Mouse (Mus musculus) limb, embryonic 13.5 days (tissue): ENCODE measurements around the gene Pdzd7. TPM values are rescaled to one million over a fixed set of nuclear protein-coding genes. Genes with fewer than 3 reads are reported as not detected.

Experiments used
- ATAC-seq: fragments of 200-750 bp; cut with Nextera tagmentation; 2 replicates; pipeline ENCODE4 v1.8.0; 2017; ENCODE audit warnings: low read depth, moderate number of reproducible peaks, moderate TSS enrichment; ENCODE audit not compliant: low FRiP score
- H3K27ac ChIP-seq: fragments of 300-500 bp; sonication (generic); 2 replicates; pipeline ENCODE4 v1.5.1; 2015; ENCODE audit warnings: inconsistent platforms, mild to moderate bottlenecking, moderate library complexity
- H3K27me3 ChIP-seq: fragments of 300-500 bp; sonication (generic); 2 replicates; pipeline ENCODE4 v1.6.1; 2015; ENCODE audit warnings: mild to moderate bottlenecking, inconsistent platforms
- H3K36me3 ChIP-seq: fragments of 300-500 bp; sonication (generic); 2 replicates; pipeline ENCODE4 v1.6.1; 2015; ENCODE audit warnings: inconsistent platforms, mild to moderate bottlenecking, moderate library complexity
- H3K4me1 ChIP-seq: fragments of 300-500 bp; sonication (generic); 2 replicates; pipeline ENCODE4 v1.6.1; 2015; ENCODE audit warnings: inconsistent platforms
- H3K4me2 ChIP-seq: fragments of 300-500 bp; sonication (generic); replicated peaks from 2 replicates; pipeline ENCODE4 v1.6.1; 2015; ENCODE audit warnings: inconsistent platforms, mild to moderate bottlenecking, moderate library complexity
- H3K4me3 ChIP-seq: fragments of 300-500 bp; sonication (generic); 2 replicates; pipeline ENCODE4 v1.5.1; 2015; ENCODE audit warnings: moderate library complexity, mild to moderate bottlenecking, inconsistent platforms
- H3K9ac ChIP-seq: fragments of 300-500 bp; sonication (generic); 2 replicates; pipeline ENCODE4 v1.6.1; 2015; ENCODE audit warnings: mild to moderate bottlenecking, inconsistent platforms
- H3K9me3 ChIP-seq: fragments of 300-500 bp; sonication (generic); 2 replicates; pipeline ENCODE4 v1.6.1; 2016; ENCODE audit warnings: inconsistent platforms
- WGBS: fragments of 180-500 bp; shearing (Covaris S2); methylation state at CpG from one replicate; pipeline ENCODE4 v1.1.7; 2015; 5-methylcytosine and 5-hydroxymethylcytosine counted together
- polyA plus RNA-seq: library from polyadenylated mRNA; unstranded; fragments of >200 nt; fragmentation: Nextera tagmentation; extraction: Ambion mirVana; gene quantifications from 2 replicates; pipeline ENCODE4 v1.2.1, GENCODE M21; 2015

The Pdzd7 gene
- polyA plus RNA-seq, 1 experiment from 2014 or later, result 0.56 TPM

- Histone ChIP-seq H3K36me3 (no peaks in the 10 kb centered on the region), H3K27me3 (peaks cover 63% of the 10 kb centered on the region), H3K9ac (peak overlapping the region; percentile 82), H3K4me3 (peak overlapping the region; percentile 64), H3K4me2 (peak overlapping the region; percentile 96), H3K27ac (peak overlapping the region; percentile 93), H3K4me1 (peaks cover 58% of the 10 kb centered on the region), H3K9me3 (no peaks in the 10 kb centered on the region)
- WGBS, result under 1% methylated on average over 32 of the region's 32 CpGs
- peak; percentile 25 for ATAC-seq
These were observed 30.0 kb upstream of the Pdzd7 start for GRCm38 (mm10) chr19:45075323-45076035.

GRCm38 (mm10) chr19:45074580-45075322 is 29.2 kb upstream of the Pdzd7 start, which contains the start of gene Kazald1:
Kazald1 (plus strand) TSS chr19:45075241.
- peaks cover 50% of the 10 kb centered on the region for H3K4me1 ChIP-seq
- ATAC-seq, result peak; percentile 86
- H3K9me3 ChIP-seq, result no peaks in the 10 kb centered on the region
- H3K27ac ChIP-seq, result peak within 1 kb of the TSS; percentile 93
- under 1% methylated on average over 45 of the region's 45 CpGs for WGBS
- peak within 1 kb of the TSS; percentile 96 for H3K4me2 ChIP-seq
- no peaks in the 10 kb centered on the region for H3K36me3 ChIP-seq
- H3K9ac ChIP-seq, result peak within 1 kb of the TSS; percentile 82
- H3K27me3 ChIP-seq, result peaks cover 58% of the 10 kb centered on the region
- H3K4me3 ChIP-seq, result peak within 1 kb of the TSS; percentile 64

GRCm38 (mm10) chr19:45073871-45074542 is 28.5 kb upstream of the Pdzd7 start:
- no peaks in the 10 kb centered on the region for H3K36me3 ChIP-seq
- H3K27me3 ChIP-seq, result peaks cover 58% of the 10 kb centered on the region
- H3K9ac ChIP-seq, result peak overlapping the region; percentile 82
- peak overlapping the region; percentile 96 for H3K4me2 ChIP-seq
- ATAC-seq, result no peak
- no peaks in the 10 kb centered on the region for H3K9me3 ChIP-seq
- H3K27ac ChIP-seq, result peak overlapping the region; percentile 93
- peak overlapping the region; percentile 64 for H3K4me3 ChIP-seq
- H3K4me1 ChIP-seq, result peaks cover 43% of the 10 kb centered on the region
- 9% methylated on average over 20 of the region's 20 CpGs for WGBS

- Histone ChIP-seq H3K36me3 (no peaks in the 10 kb centered on the region), H3K27ac (no peak overlapping the region), H3K4me3 (no peak overlapping the region), H3K9ac (no peak overlapping the region), H3K4me1 (no peaks in the 10 kb centered on the region), H3K4me2 (no peak overlapping the region), H3K9me3 (no peaks in the 10 kb centered on the region), H3K27me3 (peaks cover 81% of the 10 kb centered on the region)
- no peak for ATAC-seq
- WGBS, result 78% methylated on average over 7 of the region's 7 CpGs
These were observed 22.4 kb upstream of the Pdzd7 start for GRCm38 (mm10) chr19:45067758-45068510.

GRCm38 (mm10) chr19:45067170-45067569 is 21.7 kb upstream of the Pdzd7 start:
- Histone ChIP-seq H3K4me3 (no peak overlapping the region), H3K9ac (no peak overlapping the region), H3K27ac (no peak overlapping the region), H3K27me3 (peaks cover 81% of the 10 kb centered on the region), H3K9me3 (no peaks in the 10 kb centered on the region), H3K4me1 (no peaks in the 10 kb centered on the region), H3K4me2 (no peak overlapping the region), H3K36me3 (no peaks in the 10 kb centered on the region)
- WGBS, result 22% methylated on average over 17 of the region's 17 CpGs
- ATAC-seq, result no peak

- no peaks in the 10 kb centered on the region for H3K36me3 ChIP-seq
- no peaks in the 10 kb centered on the region for H3K9me3 ChIP-seq
- no peak overlapping the region for H3K27ac ChIP-seq
- H3K4me1 ChIP-seq, result no peaks in the 10 kb centered on the region
- 1% methylated on average over 21 of the region's 21 CpGs for WGBS
- H3K9ac ChIP-seq, result peak overlapping the region; percentile 45
- no peak overlapping the region for H3K4me2 ChIP-seq
- H3K4me3 ChIP-seq, result no peak overlapping the region
- ATAC-seq, result no peak
- H3K27me3 ChIP-seq, result peaks cover 64% of the 10 kb centered on the region
These were observed 19.7 kb upstream of the Pdzd7 start for GRCm38 (mm10) chr19:45065226-45065625.

GRCm38 (mm10) chr19:45063565-45064292 is 18.2 kb upstream of the Pdzd7 start:
- H3K9ac ChIP-seq, result no peak overlapping the region
- H3K36me3 ChIP-seq, result no peaks in the 10 kb centered on the region
- ATAC-seq, result peak; percentile 36; the same call in 1 of the 2 replicates
- no peaks in the 10 kb centered on the region for H3K9me3 ChIP-seq
- peak overlapping the region; percentile 23; the same call in 1 of the 2 replicates for H3K4me2 ChIP-seq
- H3K27ac ChIP-seq, result no peak overlapping the region
- 42% methylated on average over 20 of the region's 20 CpGs for WGBS
- peaks cover 55% of the 10 kb centered on the region for H3K27me3 ChIP-seq
- H3K4me3 ChIP-seq, result no peak overlapping the region
- H3K4me1 ChIP-seq, result peaks cover 6% of the 10 kb centered on the region

GRCm38 (mm10) chr19:45058841-45059240 is 13.3 kb upstream of the Pdzd7 start:
- Histone ChIP-seq H3K27ac (peak overlapping the region; percentile 98), H3K4me1 (peaks cover 27% of the 10 kb centered on the region), H3K36me3 (peaks cover 16% of the 10 kb centered on the region), H3K9ac (peak overlapping the region; percentile 89), H3K4me3 (peak overlapping the region; percentile 64), H3K9me3 (no peaks in the 10 kb centered on the region), H3K27me3 (peaks cover 6% of the 10 kb centered on the region), H3K4me2 (peak overlapping the region; percentile 83)
- ATAC-seq, result no peak
- under 1% methylated on average over 14 of the region's 14 CpGs for WGBS

- WGBS, result under 1% methylated on average over 34 of the region's 34 CpGs
- Histone ChIP-seq H3K4me3 (peak overlapping the region; percentile 64), H3K4me2 (peak overlapping the region; percentile 83), H3K36me3 (peaks cover 20% of the 10 kb centered on the region), H3K27ac (peak overlapping the region; percentile 98), H3K9me3 (no peaks in the 10 kb centered on the region), H3K27me3 (peaks cover 1% of the 10 kb centered on the region; the same call in 1 of the 2 replicates), H3K4me1 (peaks cover 27% of the 10 kb centered on the region), H3K9ac (peak overlapping the region; percentile 89)
- ATAC-seq, result peak; percentile 93
These were observed 12.8 kb upstream of the Pdzd7 start for GRCm38 (mm10) chr19:45058113-45058839.

GRCm38 (mm10) chr19:45057724-45058112 is 12.2 kb upstream of the Pdzd7 start:
- H3K9ac ChIP-seq, result peak overlapping the region; percentile 67
- H3K27ac ChIP-seq, result peak overlapping the region; percentile 98
- WGBS, result 37% methylated on average over 7 of the region's 7 CpGs
- peaks cover 26% of the 10 kb centered on the region for H3K36me3 ChIP-seq
- H3K27me3 ChIP-seq, result no peaks in the 10 kb centered on the region
- no peaks in the 10 kb centered on the region for H3K9me3 ChIP-seq
- peaks cover 27% of the 10 kb centered on the region for H3K4me1 ChIP-seq
- peak overlapping the region; percentile 83 for H3K4me2 ChIP-seq
- peak overlapping the region; percentile 64 for H3K4me3 ChIP-seq
- no peak for ATAC-seq
